ENCODE assay signal across 15 mouse cellular contexts in genomic region chr5:73353519-73353918, GRCm38 (mm10). TPM values are rescaled to one million over a fixed set of nuclear protein-coding genes. Genes with fewer than 3 reads are reported as not detected.
DNase-seq lines count a peak whose midpoint lies in the region; ATAC-seq and TF ChIP-seq lines count a peak whose summit lies in the region.
"Had no signal": no experiment of that assay in that cellular context is flagged by ENCODE, and none has a peak within 500 bp of the region (broad histone marks: within the 10 kb centered on the region; RNA-seq: fewer than 3 reads in every experiment).

No protein-coding gene starts in this region.

- no peak overlapping the region for H3K4me3 ChIP-seq in limb, embryonic 14.5 days (replicated peaks; ENCODE audit: low read length)
- no peak overlapping the region for H3K4me3 ChIP-seq in limb, embryonic 10.5 days
- H3K4me3 ChIP-seq: heart, embryonic 10.5 days had no signal

- DNase-seq in frontal cortex, postnatal 25 days (ENCODE audit: low spot score in 2 of 2) = no peak
- peak; percentile 63 for DNase-seq in limb, embryonic 14.5 days (ENCODE audit: low spot score)
- DNase-seq in limb, embryonic 10.5 days (ENCODE audit: low spot score) = no peak
- peak; percentile 20 for DNase-seq in right cerebral cortex, postnatal 4 days
- DNase-seq in right cerebral cortex, adult 18-20 months = no peak
- peak; percentile 61 for DNase-seq in testis, postnatal 10 days (ENCODE audit: low spot score)
- DNase-seq in ovary, postnatal 10 days (ENCODE audit: low spot score) = no peak
- DNase-seq: B cell, adult 2 months; cerebellum, adult 18-20 months; right cerebral cortex, postnatal 25 days had no signal

- no peak overlapping the region for H3K4me2 ChIP-seq in limb, embryonic 14.5 days (replicated peaks; ENCODE audit: low read depth, low read length, severe bottlenecking)

- H3K9ac ChIP-seq in limb, embryonic 14.5 days (ENCODE audit: low read depth, low read length, severe bottlenecking) = no peak overlapping the region
- H3K9ac ChIP-seq: liver, embryonic 14.5 days had no signal

- no peaks in the 10 kb centered on the region for H3K4me1 ChIP-seq in limb, embryonic 14.5 days (ENCODE audit: control insufficient read depth, insufficient read depth, low read length)
- H3K4me1 ChIP-seq in limb, embryonic 10.5 days = no peaks in the 10 kb centered on the region

- no peaks in the 10 kb centered on the region for H3K36me3 ChIP-seq in limb, embryonic 14.5 days (ENCODE audit: control insufficient read depth, insufficient read depth, low read length)
- no peaks in the 10 kb centered on the region for H3K36me3 ChIP-seq in limb, embryonic 10.5 days
- H3K36me3 ChIP-seq: heart, embryonic 10.5 days had no signal

- 47% methylated on average over 7 of the region's 7 CpGs for WGBS in limb, embryonic 14.5 days
- WGBS in limb, embryonic 10.5 days = 87% methylated on average over 7 of the region's 7 CpGs

- H3K9me3 ChIP-seq in limb, embryonic 14.5 days (ENCODE audit: control insufficient read depth, low read length) = no peaks in the 10 kb centered on the region
- no peaks in the 10 kb centered on the region for H3K9me3 ChIP-seq in limb, embryonic 10.5 days (replicated peaks)
- H3K9me3 ChIP-seq: heart, embryonic 10.5 days had no signal

- no peak overlapping the region for H3K27ac ChIP-seq in limb, embryonic 14.5 days (replicated peaks; ENCODE audit: low read depth, low read length)
- H3K27ac ChIP-seq in limb, embryonic 10.5 days = no peak overlapping the region
- H3K27ac ChIP-seq: heart, embryonic 10.5 days had no signal

- TF ChIP-seq POLR2A in limb, embryonic 14.5 days (IDR thresholded peaks at IDR 0.05; ENCODE audit: borderline replicate concordance, extremely low read depth, insufficient read depth, insufficient read length) = no peak

- ATAC-seq in frontal cortex, adult (ENCODE audit: low TSS enrichment) = peak; percentile 75
- ATAC-seq in limb, embryonic 14.5 days (ENCODE audit: low FRiP score, low read depth) = no peak
- ATAC-seq: activated CD4-positive, CD25-positive, alpha-beta regulatory T cell, adult 4 months had no signal

- H3K27me3 ChIP-seq in limb, embryonic 14.5 days (ENCODE audit: control insufficient read depth, insufficient read depth, low read length) = no peaks in the 10 kb centered on the region
- no peaks in the 10 kb centered on the region for H3K27me3 ChIP-seq in limb, embryonic 10.5 days (ENCODE audit: low read depth, poor library complexity, severe bottlenecking)

RNA-seq across cellular contexts. Expression of gene Ociad2, which starts 12.7 kb away (rescaled TPM):
- polyA plus RNA-seq in limb, embryonic 14.5 days (2012; rRNA removed) = 2.4 and 3.1 TPM in 2 replicates
- 12.8 and 13.1 TPM in 2 replicates for polyA plus RNA-seq in limb, embryonic 14.5 days (2014; fragmentation: Nextera tagmentation; extraction: Ambion mirVana)
- polyA plus RNA-seq in limb, embryonic 10.5 days (2016; fragmentation: Nextera tagmentation; extraction: Ambion mirVana) = 6.0 and 6.6 TPM in 2 replicates

RNA-seq across cellular contexts. Expression of gene Cwh43, which starts 52.4 kb away (rescaled TPM):
- polyA plus RNA-seq in limb, embryonic 14.5 days (2012; rRNA removed) = 0.35 and 0.45 TPM in 2 replicates
- 0.70 and 1.4 TPM in 2 replicates for polyA plus RNA-seq in limb, embryonic 14.5 days (2014; fragmentation: Nextera tagmentation; extraction: Ambion mirVana)
- not detected in 2 replicates for polyA plus RNA-seq in limb, embryonic 10.5 days (2016; fragmentation: Nextera tagmentation; extraction: Ambion mirVana)
- polyA plus RNA-seq: heart, embryonic 10.5 days; hindbrain, embryonic 11.5 days; liver, embryonic 14.5 days had no signal

Comparison
In these comparisons a context has a peak if more than half of its experiments do, and no peak if none do; other contexts are left out.
1. DNase-seq: peak in limb, embryonic 14.5 days (single experiment), right cerebral cortex, postnatal 4 days (single experiment) and testis, postnatal 10 days (single experiment); none in frontal cortex, postnatal 25 days (0 of 2), limb, embryonic 10.5 days (single experiment), right cerebral cortex, adult 18-20 months (single experiment) and ovary, postnatal 10 days (single experiment).